Mouse (Mus musculus) cerebellum, postnatal 25 days (tissue): ENCODE results near the gene Tbc1d13.
"Not testable (repeated sequence)": the region's sequence is repeated elsewhere in the genome, so short reads cannot be mapped to it uniquely, and the experiment has no call there.

Experiments
- DNase-seq, 2 experiments: peaks; one replicate each; pipeline ENCODE4 v3.0.0; 2021; ENCODE audit warnings: mixed read lengths in 2 of 2

The Tbc1d13 gene

DNA sequence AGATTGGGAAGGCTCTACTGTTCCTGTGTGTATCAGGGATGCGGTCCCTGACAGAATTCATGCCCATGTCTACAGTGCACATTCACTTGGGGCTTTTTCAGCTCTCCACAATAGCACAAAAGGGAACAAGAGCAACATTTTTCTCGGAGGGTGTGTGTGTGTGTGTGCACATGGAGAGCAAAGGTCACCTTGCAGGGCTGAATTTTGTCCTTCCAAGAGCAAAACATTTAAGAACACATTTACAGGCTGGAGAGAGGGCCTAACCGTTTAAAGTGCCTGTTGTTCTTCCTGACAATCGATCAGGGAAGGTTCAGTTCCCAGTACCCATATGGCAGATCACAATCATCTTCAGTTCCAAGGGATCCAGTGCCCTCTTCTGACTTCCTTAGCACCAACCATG, 3.4 kb upstream of the Tbc1d13 start:
- DNase-seq, result no peak

DNA sequence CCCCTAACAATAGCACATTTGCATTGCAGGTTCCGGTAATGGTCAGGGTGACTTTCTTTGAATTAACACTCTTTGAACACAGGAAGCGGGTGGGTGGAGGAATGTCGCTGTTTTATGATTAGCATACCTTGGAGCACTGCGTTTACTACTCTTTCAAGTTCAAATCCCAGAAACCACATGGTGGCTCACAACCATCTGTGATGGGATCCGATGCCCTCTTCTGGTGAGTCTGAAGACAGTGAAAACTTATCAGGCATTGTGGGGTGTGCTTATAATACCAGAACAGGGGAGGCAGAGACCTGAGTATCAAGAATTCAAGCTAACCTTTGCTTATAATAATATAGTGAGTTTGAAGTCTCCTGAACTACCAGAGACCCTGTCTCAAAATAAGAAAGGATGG, 2.3 kb upstream of the Tbc1d13 start:
- not testable (repeated sequence) for DNase-seq

DNA sequence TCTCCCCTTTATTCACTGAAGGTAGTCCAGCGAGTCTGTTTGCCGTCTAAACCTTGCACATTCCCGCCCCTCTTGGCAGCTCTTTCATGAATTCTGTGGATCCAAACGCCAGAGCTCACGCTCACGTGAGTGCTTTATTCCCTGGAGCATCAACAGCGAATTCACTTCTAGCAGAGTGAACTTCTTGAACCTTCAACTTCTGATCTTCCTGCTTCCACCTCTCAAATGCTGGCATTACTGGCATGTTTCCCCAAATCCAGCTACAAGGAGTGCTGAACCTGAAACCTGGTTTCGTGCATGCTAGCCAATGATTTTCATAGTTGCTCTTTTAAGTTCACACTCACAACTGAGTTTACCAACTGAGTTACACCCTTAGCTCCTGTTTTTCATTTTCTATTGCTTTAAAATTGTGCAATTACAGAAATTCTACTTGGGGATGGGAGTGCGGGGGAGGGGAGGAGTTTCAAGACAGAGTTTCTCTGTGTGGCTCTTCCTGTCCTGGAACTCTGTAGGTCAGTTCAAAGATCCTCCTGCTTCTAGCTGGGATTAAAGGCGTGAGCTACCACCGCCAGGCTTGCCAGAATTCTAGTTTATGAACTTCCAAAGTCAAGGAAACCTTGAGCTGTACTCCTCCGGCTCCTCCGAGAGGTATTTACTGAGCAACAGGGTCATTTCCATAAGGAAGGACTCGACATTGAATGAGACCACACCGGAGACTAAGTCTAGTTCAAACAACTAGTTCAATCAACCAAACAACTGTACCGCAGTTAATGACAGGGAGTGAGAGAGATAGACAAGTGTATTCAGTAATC, 539 bp upstream of the Tbc1d13 start:
- DNase-seq, result no peak

DNA sequence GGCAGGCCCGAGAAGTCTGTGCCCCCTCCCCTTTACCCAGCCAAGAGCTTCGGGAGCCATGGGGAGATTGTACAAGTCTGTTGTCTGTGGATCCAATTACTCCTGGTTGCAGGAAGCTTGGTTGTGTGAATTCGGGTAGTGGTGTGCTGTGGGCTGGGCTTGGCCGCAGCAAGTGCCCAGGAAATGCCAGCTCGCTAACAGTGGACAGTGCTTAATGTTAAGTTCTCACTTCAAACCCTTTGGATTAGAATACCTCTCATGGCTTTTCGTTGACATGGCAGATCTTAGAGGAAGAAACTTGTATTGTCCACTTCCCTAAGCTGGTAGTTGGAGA, 799 bp downstream of the Tbc1d13 start:
- no peak for DNase-seq

DNA sequence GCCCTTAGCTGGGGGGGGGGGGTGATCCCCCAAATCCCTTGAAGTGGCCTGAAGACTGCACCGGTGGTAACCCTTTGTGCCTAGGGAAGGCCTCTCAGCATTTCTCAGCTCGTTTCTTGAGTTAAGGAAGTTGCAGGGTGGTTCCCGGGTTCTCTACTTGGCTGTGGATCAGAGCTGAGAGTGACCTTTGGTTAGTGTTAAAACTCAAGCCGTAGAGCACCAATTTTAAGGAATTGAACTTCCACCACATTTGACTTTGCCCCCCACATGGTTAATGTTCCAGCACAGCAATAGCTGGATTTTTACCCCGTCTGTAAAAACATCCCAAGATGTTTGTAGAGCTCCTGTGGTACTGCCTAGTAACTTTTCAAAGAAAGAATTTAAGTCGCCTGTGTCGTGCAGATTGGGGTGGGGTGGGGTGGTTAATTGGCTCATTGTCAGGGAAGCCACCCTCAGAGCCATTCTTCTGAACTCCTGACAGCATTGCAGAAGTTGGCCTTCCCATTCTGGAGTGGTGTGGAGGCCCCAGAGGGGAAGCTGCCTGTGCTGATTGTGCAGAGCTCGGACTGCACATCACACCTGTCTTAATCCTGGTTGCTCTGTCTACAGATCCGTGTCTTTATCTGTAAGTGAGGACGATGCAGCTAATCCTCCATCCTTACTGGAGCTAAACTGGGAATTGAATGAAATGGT, 1.5 kb downstream of the Tbc1d13 start:
- no peak for DNase-seq

DNA sequence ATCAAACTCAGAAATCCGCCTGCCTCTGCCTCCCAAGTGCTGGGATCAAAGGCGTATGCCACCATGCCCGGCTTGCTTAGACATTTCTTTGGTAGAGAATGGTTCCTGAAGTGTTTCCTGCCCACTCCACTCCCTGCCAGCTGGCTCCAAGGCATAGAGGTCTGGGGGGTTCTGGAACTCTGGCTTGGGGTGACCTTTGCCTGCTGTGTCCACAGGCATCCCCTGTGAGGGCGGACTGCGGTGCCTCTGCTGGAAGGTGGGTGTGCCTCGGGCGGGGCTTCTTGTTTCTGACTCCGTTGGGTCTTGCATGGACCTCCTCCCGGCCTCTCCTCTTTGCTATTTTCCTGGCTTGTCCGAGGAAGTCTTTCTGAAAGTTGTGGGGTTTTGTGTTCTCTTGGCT, 2.9 kb downstream of the Tbc1d13 start:
- no peak for DNase-seq

DNA sequence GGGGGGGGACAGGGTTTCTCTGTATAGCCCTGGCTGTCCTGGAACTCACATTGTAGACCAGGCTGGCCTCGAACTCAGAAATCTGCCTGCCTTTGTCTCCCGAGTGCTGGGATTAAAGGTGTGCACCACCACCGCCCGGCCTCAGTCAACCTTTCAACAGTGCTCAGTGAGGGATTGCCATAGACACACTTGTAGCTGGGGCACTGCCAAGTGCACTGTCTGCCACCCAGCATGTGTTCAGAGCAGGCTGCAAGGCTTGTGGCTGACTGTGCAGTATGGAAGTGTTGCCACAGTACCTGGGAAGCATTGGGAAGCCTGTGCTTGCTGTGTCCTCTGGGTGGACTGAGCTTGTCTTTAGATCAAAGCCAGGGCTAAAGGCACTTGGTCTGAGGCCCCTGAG, 6.5 kb downstream of the Tbc1d13 start:
- peak; percentile 83 to 87 for DNase-seq

DNA sequence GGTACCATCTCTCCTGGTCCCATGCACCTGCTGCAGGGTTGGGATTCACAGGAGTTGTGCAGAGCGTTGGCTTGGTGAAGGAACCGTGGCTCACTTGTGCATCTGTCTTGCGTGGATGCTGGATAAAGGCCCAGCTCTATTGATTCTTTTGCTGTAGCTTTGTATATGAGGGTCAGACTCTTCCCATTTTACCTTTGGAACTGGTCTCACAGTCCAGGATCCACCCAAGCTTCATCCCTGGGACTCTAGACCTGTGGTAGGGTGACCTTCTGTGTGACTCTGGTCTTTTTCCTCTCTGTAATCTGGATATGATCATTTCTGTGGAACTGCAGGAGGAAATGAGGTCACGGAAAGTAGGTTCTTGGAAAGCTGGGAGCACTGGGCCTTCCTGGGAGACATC, 10.9 kb downstream of the Tbc1d13 start:
- no peak for DNase-seq

DNA sequence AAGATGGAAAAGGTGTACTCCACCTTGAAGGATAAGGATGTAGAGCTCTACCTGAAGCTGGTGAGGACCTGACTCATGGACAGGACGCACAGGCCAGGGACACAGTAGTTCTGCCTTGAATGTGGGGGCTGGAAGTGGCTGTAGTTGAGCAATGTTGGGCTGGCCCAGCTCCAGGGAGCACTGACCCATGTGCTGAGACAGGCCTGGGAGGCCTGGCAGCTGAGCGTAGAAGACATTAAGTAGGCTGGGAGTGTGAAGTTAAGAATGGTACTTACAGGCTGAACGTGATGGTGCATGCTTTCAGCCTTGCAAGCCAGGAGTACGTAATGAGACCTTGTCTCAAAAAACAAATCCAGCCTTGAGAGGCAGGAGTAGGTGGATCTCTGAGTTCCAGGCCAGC, 13.9 kb downstream of the Tbc1d13 start:
- DNase-seq, result no peak

DNA sequence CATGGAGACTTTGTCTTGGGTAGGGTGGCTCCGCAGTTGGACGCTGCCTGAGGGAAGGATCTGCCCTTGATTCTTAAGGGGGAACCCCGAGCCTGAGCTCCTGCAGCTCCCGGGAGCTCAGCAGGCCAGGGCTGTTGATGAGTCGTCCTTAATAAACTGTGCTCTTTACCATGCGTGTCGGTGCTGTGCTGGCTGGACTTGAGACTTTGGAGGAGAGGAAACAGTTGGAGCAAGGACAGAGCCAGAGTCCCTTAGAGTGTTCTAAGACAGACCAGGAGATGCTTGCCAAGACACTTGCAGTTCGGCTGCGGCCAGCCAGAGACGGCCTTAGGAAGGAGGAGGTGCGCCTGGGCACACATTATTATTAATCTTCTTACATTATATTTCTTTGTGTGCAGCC, 18.3 kb downstream of the Tbc1d13 start:
- DNase-seq, result no peak

DNA sequence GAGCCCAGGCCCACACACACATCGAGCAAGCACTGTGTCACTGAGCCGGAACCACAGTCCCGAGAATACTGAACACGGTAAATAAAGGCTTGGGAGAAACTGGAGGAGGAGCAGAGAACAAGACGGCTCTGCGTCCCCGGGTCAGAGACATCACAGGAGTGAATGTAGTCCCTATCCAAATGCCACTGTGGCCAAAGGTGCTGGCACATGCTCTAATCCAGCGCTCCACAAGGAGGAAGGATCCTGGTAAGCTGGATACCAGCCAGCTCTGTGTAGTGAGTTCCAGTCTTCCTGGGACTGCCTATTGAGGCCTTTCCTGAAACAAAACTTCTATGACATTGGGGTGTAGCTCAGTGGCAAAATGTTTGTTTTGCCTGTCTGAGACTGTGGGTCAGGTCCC, 19.1 kb downstream of the Tbc1d13 start:
- no peak for DNase-seq

DNA sequence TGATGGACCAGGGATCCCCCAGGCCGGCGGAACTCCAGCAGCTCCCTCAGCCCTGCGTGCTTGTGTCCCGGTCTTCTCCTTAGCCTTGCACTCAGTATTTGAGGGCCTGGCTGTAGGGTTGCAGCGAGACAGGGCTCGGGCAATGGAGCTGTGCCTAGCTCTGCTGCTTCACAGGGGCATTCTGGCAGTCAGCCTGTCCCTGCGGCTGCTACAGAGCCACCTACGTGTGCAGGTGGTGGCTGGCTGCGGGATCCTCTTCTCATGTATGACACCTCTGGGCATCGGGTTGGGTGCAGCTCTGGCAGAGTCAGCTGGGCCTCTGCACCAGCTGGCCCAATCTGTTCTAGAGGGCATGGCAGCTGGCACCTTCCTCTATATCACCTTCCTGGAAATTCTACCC, 26.3 kb downstream of the Tbc1d13 start:
- not testable (repeated sequence) for DNase-seq

DNA sequence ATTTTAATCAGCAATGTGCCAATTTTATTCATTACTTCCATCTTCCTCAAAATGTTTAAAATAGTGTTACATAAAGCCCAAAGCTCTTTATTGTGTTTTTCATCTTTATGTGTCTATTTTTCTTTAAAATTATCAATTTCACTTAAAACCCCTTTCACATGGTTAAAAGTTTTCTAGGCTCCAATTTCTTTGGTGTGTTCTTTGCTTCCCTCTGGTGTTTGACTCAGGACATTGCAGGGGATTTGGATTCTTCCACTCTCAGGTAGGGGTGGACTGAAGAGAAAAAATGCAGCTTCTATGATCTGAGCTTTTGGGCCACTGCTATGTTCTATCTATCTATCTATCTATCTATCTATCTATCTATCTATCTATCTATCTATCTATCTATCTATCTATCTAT, 28.3 kb downstream of the Tbc1d13 start:
- DNase-seq, result peak in 1 of 2 experiments; percentile 69

DNA sequence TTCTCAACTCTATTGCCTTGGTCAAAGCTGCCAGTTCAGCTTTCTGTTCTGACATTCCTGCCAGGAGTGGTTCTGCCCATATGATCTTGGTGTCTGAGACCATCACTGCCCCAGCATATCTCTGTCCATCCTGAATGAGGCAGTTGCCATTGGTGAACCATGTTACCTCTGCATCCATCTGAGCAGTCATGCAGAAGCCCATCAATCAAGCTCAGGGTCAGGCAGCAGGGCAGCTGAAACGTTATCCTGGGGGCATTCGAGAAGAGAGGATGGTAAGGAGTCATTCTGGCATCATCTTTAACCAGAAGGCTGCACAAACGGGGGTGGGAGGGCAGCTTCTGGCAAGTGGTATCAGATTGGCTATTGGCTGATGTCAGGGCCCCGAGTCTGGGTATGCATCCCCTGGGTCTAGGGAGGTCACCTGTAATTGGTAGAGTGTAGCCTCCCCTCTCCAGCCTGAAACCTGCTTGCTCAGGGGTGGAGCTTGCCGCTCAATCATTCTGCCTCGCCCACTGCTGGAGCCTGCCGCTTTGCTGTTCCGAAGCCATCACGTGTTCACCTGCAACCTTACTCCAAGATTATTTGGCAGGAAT, 30.9 kb downstream of the Tbc1d13 start:
- DNase-seq, result no peak

DNA sequence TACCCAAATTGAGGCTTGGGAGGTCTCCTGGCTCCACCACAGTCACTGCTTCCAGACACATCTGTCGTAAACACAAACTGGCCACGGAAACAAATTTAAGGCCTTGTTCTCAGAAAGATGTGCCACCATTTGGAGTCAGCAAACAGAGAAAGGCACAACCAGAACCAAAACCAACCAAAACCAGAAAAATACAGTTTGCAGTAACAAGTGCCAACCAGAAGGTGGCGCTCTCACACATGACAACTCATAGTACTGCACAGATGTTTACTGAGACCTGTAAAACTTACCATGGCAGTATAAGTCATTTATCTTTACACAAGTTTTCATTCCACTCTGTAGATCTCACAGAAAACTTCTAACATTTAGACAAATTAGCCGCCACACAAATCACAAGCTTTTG, 33.1 kb downstream of the Tbc1d13 start:
- no peak for DNase-seq

DNA sequence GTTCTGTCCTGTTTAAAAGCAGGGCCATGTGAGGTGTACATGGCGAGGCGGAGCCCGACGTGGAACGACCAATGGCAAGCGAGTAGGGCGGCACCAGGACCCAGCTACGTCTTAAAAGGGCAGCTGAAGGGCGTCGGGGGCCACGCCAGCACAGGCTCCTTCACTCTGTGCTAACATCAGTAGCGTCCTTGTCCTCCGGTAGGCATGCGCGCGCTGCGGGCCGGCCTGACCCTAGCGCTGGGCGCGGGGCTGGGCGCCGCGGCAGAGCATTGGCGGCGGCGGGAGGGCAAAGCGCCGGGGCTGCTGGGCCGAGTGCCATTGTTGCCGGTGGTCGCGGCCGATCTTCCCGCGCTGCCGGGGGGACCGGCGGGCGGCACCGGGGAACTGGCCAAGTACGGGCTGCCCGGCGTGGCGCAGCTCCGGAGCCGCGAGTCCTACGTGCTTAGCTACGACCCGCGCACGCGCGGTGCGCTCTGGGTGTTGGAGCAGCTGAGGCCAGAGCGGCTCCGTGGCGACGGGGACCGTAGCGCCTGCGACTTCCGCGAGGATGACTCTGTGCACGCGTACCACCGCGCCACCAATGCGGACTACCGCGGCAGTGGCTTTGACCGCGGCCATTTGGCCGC, 37.9 kb downstream of the Tbc1d13 start, which contains the start of gene Endog:
Gene Endog, plus strand, starts transcription at position 123 of the 626 bp plus-strand sequence.
- peak; percentile 95 to 96 for DNase-seq

DNA sequence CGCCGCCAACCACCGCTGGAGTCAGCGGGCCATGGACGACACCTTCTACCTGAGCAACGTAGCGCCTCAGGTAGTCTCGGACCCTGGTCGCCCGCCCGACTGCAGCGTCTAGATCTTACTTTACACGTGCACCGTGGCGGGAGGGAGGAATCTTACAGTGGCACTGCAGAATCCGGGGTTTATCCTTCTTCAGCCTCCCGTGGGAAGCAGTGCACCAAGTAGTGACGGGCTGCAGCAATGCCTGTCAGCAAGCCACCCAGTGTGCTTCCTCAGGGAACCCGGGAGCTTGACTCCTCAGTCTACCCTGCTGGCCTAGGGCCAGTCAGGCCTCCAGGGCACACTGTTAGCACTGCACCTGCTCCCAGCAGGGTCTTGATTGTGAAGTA, 38.4 kb downstream of the Tbc1d13 start:
- DNase-seq, result no peak

DNA sequence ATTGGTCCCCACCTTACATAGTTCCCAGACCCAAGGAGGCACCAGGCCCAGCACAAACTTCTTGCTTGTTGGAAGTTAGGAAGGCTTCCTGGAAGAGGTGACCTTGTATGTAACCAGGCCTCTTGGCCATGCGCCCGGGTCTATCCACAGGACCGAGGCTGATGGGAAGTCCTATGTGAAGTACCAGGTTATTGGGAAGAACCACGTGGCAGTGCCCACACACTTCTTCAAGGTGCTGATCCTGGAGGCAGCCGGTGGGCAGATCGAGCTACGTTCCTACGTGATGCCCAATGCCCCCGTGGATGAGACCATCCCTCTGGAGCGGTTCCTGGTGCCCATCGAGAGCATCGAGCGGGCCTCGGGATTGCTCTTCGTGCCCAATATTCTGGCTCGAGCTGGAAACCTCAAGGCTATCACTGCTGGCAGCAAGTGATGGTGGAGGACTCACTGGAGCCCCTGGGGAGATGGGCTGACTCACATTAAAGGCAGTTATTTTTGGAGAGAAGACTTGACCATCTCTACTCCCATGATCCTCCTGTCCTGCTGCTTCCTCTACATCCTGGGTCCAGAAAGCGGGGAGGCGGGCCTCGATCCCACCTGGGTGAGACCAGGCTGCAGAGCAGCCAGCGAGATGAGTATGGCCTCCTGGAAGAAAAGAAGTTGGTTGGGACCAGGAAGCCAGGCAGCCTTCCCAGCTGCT, 40.1 kb downstream of the Tbc1d13 start:
- peak in 1 of 2 experiments; percentile 48 for DNase-seq

DNA sequence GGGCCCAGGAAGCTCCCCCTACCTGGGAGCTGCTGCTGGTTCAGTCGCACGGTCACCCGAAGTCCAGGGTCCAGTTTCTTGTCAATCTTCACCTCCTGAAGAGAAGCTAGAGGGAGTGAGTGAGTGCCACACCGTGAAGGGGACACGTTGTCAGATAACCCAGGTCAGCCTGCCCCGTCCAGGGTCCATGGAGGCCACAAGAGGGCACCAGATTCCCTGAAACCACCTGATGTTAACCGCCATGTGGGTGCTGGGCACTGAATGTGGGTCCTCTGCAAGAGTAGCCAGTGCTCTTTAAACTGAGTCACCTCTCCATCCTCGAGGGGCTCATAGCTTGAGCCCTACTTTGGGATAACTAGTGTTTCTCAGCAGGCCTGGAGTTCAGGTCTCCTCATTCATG, 42.4 kb downstream of the Tbc1d13 start:
- DNase-seq, result peak in 1 of 2 experiments; percentile 37

DNA sequence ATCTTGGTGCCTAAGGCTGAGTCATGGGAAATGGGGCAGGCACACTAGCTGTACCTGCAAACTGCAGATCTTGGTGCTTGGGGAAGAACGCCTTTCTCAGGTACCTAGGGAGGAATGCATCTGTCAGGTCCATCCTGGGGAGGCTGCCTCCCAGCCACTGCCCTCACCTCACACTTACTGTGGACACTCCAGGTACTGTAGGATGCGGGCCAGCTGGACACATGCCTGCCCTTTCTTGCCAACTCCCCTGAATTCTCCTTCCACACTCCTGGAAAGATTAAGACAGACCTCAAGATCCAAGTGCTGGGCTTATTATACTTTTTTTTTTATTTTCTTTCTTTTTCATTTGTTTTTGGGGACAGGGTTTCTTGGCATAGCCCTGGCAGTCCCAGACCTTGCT, 43.0 kb downstream of the Tbc1d13 start:
- peak in 1 of 2 experiments; percentile 54 for DNase-seq

DNA sequence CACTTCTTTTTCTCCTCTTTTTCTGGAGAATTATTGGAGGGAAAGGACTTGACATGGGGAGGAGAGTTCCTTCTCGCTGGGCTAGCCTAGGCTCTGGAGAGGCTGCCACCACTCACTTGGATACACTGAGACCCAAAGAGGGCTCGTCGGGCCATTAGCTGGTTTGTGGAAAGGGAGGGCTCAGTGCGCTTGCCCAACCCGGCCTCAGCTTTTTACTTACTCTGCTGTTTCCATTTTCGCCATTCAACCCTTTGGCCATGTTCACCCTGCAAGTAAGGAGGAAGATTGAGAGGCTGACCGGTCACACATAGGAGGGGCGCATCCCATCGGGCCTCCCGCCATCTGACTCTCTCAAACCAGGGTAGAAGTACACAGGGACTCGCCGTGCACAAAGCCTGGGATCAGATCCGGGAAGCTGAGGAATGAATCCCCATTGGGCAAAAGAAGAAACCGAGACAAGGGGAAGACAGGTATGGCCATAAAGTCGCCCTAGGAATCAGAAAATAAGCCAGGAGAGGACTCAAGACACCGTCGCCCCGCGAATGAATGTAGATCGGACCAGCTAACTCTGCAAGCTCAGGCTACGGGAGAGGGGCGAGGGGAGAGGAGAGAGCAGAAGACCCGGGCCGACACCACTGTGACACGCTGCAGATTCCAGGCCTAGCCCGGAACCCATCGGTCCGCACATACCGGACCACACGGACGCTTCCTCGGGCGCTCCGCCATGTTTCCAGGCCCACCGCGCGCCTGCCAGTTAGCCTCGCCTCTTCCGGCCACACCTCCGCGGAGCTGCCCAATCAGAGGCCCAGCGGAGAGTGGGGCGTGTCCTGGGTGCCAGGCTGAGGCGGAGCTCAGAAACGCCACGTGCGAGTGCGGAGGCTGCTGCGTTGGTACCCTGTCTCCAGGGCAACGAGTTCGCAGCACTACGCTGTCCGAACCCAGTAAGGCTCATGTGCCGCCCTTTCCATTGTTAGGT, 44.4 kb downstream of the Tbc1d13 start, which contains the start of gene Spout1:
Gene Spout1, minus strand, starts transcription at position 760 of the 976 bp plus-strand sequence.
- peak; percentile 93 to 98 for DNase-seq

DNA sequence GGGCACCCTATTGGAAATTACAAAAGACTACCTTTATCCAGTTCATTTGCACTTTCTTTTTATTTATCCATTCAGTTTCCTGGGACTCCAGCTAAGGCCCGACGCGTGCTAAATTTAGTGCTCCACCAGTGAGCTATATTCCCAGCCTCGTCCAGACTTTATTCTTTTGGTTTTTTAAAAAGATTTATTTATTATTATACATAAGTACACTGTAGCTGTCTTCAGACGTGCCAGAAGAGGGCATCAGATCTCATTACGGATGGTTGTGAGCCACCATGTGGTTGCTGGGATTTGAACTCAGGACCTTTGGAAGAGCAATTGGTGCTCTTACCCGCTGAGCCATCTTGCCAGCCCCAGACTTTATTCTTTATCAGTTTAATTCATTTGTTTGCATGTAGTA, 45.2 kb downstream of the Tbc1d13 start:
- DNase-seq, result not testable (repeated sequence)
